Mouse (Mus musculus): ENCODE data around the gene Spag17. TPM values are rescaled to one million over a fixed set of nuclear protein-coding genes. Genes with fewer than 3 reads are reported as not detected.

Gene Spag17
- polyA plus RNA-seq, 1 experiment from 2014 or later, result 0.22 TPM

GRCm38 (mm10) chr3:100106736-100107135, 221.5 kb downstream of the Spag17 start:
- Histone ChIP-seq H3K27ac (ENCODE audit: low read depth, low read length) (no peak overlapping the region), H3K4me2 (ENCODE audit: low read length) (no peak overlapping the region), H3K4me3 (ENCODE audit: low read depth, low read length) (no peak overlapping the region), H3K36me3 (ENCODE audit: control insufficient read depth, insufficient read depth, low read length) (no peaks in the 10 kb centered on the region), H3K27me3 (replicated peaks; ENCODE audit: control insufficient read depth, insufficient read depth, low read length) (no peaks in the 10 kb centered on the region), H3K9me3 (replicated peaks; ENCODE audit: control insufficient read depth, low read length) (no peaks in the 10 kb centered on the region), H3K4me1 (ENCODE audit: control insufficient read depth, insufficient read depth, low read length) (no peaks in the 10 kb centered on the region), H3K9ac (ENCODE audit: low read length) (no peak overlapping the region)
- ATAC-seq (no peak), DNase-seq (ENCODE audit: low spot score) (peak; percentile 1)
- WGBS, result 74% methylated on average over 2 of the region's 2 CpGs

GRCm38 (mm10) chr3:100118681-100119080, 233.5 kb downstream of the Spag17 start:
- Histone ChIP-seq H3K4me2 (ENCODE audit: low read length) (no peak overlapping the region), H3K9me3 (replicated peaks; ENCODE audit: control insufficient read depth, low read length) (no peaks in the 10 kb centered on the region), H3K4me1 (ENCODE audit: control insufficient read depth, insufficient read depth, low read length) (no peaks in the 10 kb centered on the region), H3K27ac (ENCODE audit: low read depth, low read length) (no peak overlapping the region), H3K4me3 (ENCODE audit: low read depth, low read length) (no peak overlapping the region), H3K36me3 (ENCODE audit: control insufficient read depth, insufficient read depth, low read length) (no peaks in the 10 kb centered on the region), H3K27me3 (replicated peaks; ENCODE audit: control insufficient read depth, insufficient read depth, low read length) (no peaks in the 10 kb centered on the region), H3K9ac (ENCODE audit: low read length) (no peak overlapping the region)
- ATAC-seq (no peak), DNase-seq (ENCODE audit: low spot score) (no peak)
- WGBS, result 85% methylated on average over 2 of the region's 2 CpGs

GRCm38 (mm10) chr3:100121961-100122360, 236.8 kb downstream of the Spag17 start:
- no peak for DNase-seq (ENCODE audit: low spot score)
- Histone ChIP-seq H3K27me3 (replicated peaks; ENCODE audit: control insufficient read depth, insufficient read depth, low read length) (no peaks in the 10 kb centered on the region), H3K9me3 (replicated peaks; ENCODE audit: control insufficient read depth, low read length) (no peaks in the 10 kb centered on the region), H3K4me1 (ENCODE audit: control insufficient read depth, insufficient read depth, low read length) (no peaks in the 10 kb centered on the region), H3K4me2 (ENCODE audit: low read length) (no peak overlapping the region), H3K27ac (ENCODE audit: low read depth, low read length) (no peak overlapping the region), H3K4me3 (ENCODE audit: low read depth, low read length) (no peak overlapping the region), H3K9ac (ENCODE audit: low read length) (no peak overlapping the region), H3K36me3 (ENCODE audit: control insufficient read depth, insufficient read depth, low read length) (no peaks in the 10 kb centered on the region)
- no peak for ATAC-seq
- 55% methylated on average over 2 of the region's 2 CpGs for WGBS

GRCm38 (mm10) chr3:100122445-100122844, 237.2 kb downstream of the Spag17 start:
- H3K27me3 ChIP-seq (replicated peaks; ENCODE audit: control insufficient read depth, insufficient read depth, low read length), result no peaks in the 10 kb centered on the region
- DNase-seq (ENCODE audit: low spot score) (no peak), ATAC-seq (no peak)
- H3K4me2 ChIP-seq (ENCODE audit: low read length), result no peak overlapping the region
- no peaks in the 10 kb centered on the region for H3K4me1 ChIP-seq (ENCODE audit: control insufficient read depth, insufficient read depth, low read length)
- H3K27ac ChIP-seq (ENCODE audit: low read depth, low read length), result no peak overlapping the region
- no peak overlapping the region for H3K9ac ChIP-seq (ENCODE audit: low read length)
- 71% methylated on average over 1 of the region's 1 CpGs for WGBS
- no peaks in the 10 kb centered on the region for H3K9me3 ChIP-seq (replicated peaks; ENCODE audit: control insufficient read depth, low read length)
- H3K36me3 ChIP-seq (ENCODE audit: control insufficient read depth, insufficient read depth, low read length), result no peaks in the 10 kb centered on the region
- H3K4me3 ChIP-seq (ENCODE audit: low read depth, low read length), result no peak overlapping the region

GRCm38 (mm10) chr3:100160682-100161445, 275.7 kb downstream of the Spag17 start:
- peaks cover 7% of the 10 kb centered on the region; the same call in 1 of the 2 replicates for H3K4me1 ChIP-seq (ENCODE audit: control insufficient read depth, insufficient read depth, low read length)
- DNase-seq (ENCODE audit: low spot score) (no peak), ATAC-seq (no peak)
- peak overlapping the region; percentile 85 for H3K4me2 ChIP-seq (ENCODE audit: low read length)
- no peaks in the 10 kb centered on the region for H3K27me3 ChIP-seq (replicated peaks; ENCODE audit: control insufficient read depth, insufficient read depth, low read length)
- H3K9me3 ChIP-seq (replicated peaks; ENCODE audit: control insufficient read depth, low read length), result no peaks in the 10 kb centered on the region
- H3K27ac ChIP-seq (ENCODE audit: low read depth, low read length), result no peak overlapping the region
- WGBS, result 88% methylated on average over 15 of the region's 15 CpGs
- peaks cover 39% of the 10 kb centered on the region for H3K36me3 ChIP-seq (ENCODE audit: control insufficient read depth, insufficient read depth, low read length)
- H3K4me3 ChIP-seq (ENCODE audit: low read depth, low read length), result peak overlapping the region; percentile 84
- peak overlapping the region; percentile 86 for H3K9ac ChIP-seq (ENCODE audit: low read length)

- WGBS, result under 1% methylated on average over 35 of the region's 35 CpGs
- Histone ChIP-seq H3K36me3 (ENCODE audit: control insufficient read depth, insufficient read depth, low read length) (peaks cover 29% of the 10 kb centered on the region), H3K4me2 (ENCODE audit: low read length) (peak overlapping the region; percentile 85), H3K27ac (ENCODE audit: low read depth, low read length) (peak overlapping the region; percentile 87; the same call in 1 of the 2 replicates), H3K9ac (ENCODE audit: low read length) (peak overlapping the region; percentile 86), H3K27me3 (replicated peaks; ENCODE audit: control insufficient read depth, insufficient read depth, low read length) (no peaks in the 10 kb centered on the region), H3K4me1 (ENCODE audit: control insufficient read depth, insufficient read depth, low read length) (peaks cover 7% of the 10 kb centered on the region; the same call in 1 of the 2 replicates), H3K9me3 (replicated peaks; ENCODE audit: control insufficient read depth, low read length) (no peaks in the 10 kb centered on the region), H3K4me3 (ENCODE audit: low read depth, low read length) (peak overlapping the region; percentile 84)
- no peak; the same call in none of the 2 replicates for ATAC-seq
- peak; percentile 8 for DNase-seq (ENCODE audit: low spot score)
These were observed 276.6 kb downstream of the Spag17 start for GRCm38 (mm10) chr3:100161665-100162314.

GRCm38 (mm10) chr3:100162315-100163105, 277.3 kb downstream of the Spag17 start, which contains the start of the genes Gdap2 and Wdr3:
Gene Gdap2, plus strand, starts transcription at chr3:100162381.
Gene Wdr3, minus strand, starts transcription at chr3:100162407.
- Histone ChIP-seq H3K9ac (ENCODE audit: low read length) (peak within 1 kb of the TSS; percentile 86), H3K4me1 (ENCODE audit: control insufficient read depth, insufficient read depth, low read length) (peaks cover 7% of the 10 kb centered on the region; the same call in 1 of the 2 replicates), H3K27ac (ENCODE audit: low read depth, low read length) (peak within 1 kb of the TSS; percentile 87), H3K36me3 (ENCODE audit: control insufficient read depth, insufficient read depth, low read length) (peaks cover 22% of the 10 kb centered on the region), H3K4me3 (ENCODE audit: low read depth, low read length) (peak within 1 kb of the TSS; percentile 84), H3K27me3 (replicated peaks; ENCODE audit: control insufficient read depth, insufficient read depth, low read length) (no peaks in the 10 kb centered on the region), H3K4me2 (ENCODE audit: low read length) (peak within 1 kb of the TSS; percentile 85), H3K9me3 (replicated peaks; ENCODE audit: control insufficient read depth, low read length) (no peaks in the 10 kb centered on the region)
- ATAC-seq (peak; percentile 99), DNase-seq (ENCODE audit: low spot score) (peak; percentile 99)
- under 1% methylated on average over 55 of the region's 55 CpGs for WGBS

GRCm38 (mm10) chr3:100163556-100163955, 278.4 kb downstream of the Spag17 start:
- ATAC-seq (no peak), DNase-seq (ENCODE audit: low spot score) (no peak)
- no peaks in the 10 kb centered on the region for H3K9me3 ChIP-seq (replicated peaks; ENCODE audit: control insufficient read depth, low read length)
- no peaks in the 10 kb centered on the region for H3K27me3 ChIP-seq (replicated peaks; ENCODE audit: control insufficient read depth, insufficient read depth, low read length)
- H3K9ac ChIP-seq (ENCODE audit: low read length), result no peak overlapping the region
- H3K36me3 ChIP-seq (ENCODE audit: control insufficient read depth, insufficient read depth, low read length), result peaks cover 18% of the 10 kb centered on the region
- 73% methylated on average over 2 of the region's 2 CpGs for WGBS
- H3K4me1 ChIP-seq (ENCODE audit: control insufficient read depth, insufficient read depth, low read length), result peaks cover 7% of the 10 kb centered on the region; the same call in 1 of the 2 replicates
- H3K4me2 ChIP-seq (ENCODE audit: low read length), result peak overlapping the region; percentile 85; the same call in 1 of the 2 replicates
- H3K4me3 ChIP-seq (ENCODE audit: low read depth, low read length), result no peak overlapping the region; the same call in 1 of the 2 replicates
- no peak overlapping the region for H3K27ac ChIP-seq (ENCODE audit: low read depth, low read length)
